Mouse (Mus musculus): Measurements from ENCODE around the gene Hipk4. TPM values are rescaled to one million over a fixed set of nuclear protein-coding genes. Genes with fewer than 3 reads are reported as not detected.

Hipk4 gene
- 0.41 and 0.47 TPM in 2 replicates for polyA plus RNA-seq (2015; fragmentation: Nextera tagmentation; extraction: Ambion mirVana)

DNA sequence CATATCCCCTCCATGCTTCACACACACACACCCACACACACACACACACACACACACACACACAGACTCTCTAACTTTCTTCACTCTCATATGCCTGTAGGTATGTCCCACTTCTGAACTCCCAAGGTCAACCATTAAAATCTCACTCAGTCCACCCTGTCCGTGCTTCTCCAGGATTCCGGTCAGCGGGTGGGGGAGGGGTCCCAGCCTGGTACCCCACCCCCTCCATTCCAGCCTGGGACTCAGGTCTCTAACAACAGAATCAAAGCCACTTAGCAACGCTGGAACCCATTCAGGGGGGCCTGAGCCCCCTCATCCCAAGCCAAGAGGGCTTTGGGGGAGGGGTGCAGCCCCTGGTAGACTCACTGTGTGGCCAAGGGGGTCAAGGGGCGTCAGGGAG is at the start of gene Hipk4:
TSS of gene Hipk4 (plus strand) at position 301 of the 400 bp plus-strand sequence.

DNA sequence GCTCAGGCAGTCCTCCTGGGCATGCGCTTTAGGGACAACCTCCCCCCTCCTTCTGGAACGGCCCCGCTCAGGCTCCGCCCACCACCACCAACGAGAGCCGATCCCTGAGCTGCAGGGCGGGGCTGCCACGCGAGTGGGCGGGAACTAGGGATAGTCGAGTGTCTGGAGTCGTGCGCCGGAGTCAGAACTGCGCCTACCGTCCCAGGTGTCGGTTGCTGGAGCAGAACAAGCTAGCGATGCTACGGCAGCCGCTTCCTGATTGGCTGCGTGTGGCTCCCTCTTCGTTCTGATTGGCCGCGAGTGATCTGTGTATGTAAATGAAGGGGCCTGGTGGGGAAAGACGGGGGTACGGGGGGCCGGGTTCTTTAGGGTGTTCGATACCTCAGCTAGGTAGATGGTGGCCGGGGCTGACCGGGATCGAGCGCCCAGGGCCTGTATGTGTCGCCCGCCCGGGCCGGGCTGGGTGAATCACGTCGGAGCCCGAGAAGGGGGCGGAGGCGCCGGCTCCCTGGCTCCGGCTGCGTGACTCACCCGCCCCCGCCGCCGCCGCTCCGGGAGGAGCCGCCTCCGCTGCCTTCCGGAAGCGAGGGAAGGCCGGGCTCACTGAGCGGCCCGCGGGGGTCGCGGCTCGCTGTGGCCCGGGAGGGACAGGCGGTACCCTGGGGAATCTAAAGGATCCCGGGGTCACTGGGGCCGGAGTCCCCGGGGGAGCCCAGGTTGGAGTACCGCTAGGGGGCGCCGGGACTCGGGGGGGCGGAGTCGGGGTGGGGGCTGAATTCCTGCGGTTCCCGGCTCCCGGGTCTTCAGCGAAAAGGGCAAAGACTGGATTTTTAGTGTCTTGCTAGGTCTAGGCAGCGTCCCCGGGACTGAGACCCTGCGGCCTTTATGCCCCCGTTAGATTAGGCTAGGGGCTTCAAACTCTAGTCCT is 36.0 kb upstream of the Hipk4 start, which contains the start of gene Sertad1:
TSS of gene Sertad1 (plus strand) at position 141 of the 928 bp plus-strand sequence.

DNA sequence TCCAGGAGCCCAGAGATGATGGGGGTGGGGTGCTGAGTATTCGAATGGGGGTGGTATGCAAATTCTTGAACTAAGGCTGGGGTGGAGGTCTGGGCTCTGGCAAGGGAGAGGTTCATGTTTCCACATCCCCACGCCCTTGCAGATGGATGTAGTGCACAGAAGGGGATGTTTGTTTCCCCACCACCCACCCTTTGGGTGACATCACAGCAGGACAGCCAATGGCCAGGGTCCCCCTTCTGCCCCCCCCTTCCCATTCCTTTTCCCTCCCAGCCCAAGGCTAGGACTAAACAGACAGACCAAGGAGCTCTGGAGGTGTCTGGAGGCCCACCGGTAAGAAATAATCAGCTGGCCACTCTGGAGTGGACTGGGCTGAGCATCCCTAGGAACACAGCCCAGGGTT is 24.0 kb upstream of the Hipk4 start, which contains the start of gene Prx:
TSS of gene Prx (plus strand) at position 289 of the 400 bp plus-strand sequence.

DNA sequence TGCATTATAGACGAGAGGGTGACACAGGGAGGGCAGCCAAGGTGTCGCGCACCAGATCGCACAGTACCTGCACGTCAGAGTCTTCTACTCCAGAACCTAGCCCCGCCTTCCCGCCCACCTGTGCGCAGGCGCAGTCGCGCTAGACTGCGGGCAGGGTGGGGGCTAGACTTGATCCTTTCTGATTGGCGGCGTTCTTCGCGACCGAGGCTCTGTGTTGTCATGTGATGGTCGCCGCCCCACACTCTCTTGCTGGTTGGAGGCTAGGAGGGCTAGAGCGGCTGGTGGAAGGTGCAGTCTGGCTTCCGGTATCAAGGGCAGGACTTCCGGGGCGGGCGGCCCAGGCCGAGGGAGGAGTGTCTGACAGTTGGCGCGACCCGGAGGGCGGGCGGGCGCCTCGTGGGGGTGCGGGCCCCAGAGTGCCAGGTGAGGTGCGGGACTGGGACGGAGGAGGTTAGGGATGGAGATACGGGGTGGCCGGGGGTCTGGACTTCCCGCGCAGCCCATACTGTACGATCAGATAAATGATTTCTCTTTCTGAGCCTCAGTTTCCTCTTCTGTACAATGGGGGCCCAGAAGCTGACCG is 30.0 kb downstream of the Hipk4 start, which contains the start of the genes Pld3 and 2310022A10Rik:
TSS of gene Pld3 (minus strand) at position 288 of the 583 bp plus-strand sequence.
TSS of gene 2310022A10Rik (plus strand) at position 303 of the 583 bp plus-strand sequence.

Other genes starting within 250 kb of the Hipk4 start
- gene Ltbp4, start 185.6 kb upstream of the Hipk4 start, polyA plus RNA-seq (2015; fragmentation: Nextera tagmentation; extraction: Ambion mirVana), result 60.1 and 82.7 TPM in 2 replicates
- gene Shkbp1, start 167.2 kb upstream of the Hipk4 start, polyA plus RNA-seq (2015; fragmentation: Nextera tagmentation; extraction: Ambion mirVana), result 26.0 and 29.5 TPM in 2 replicates
- 0.32 TPM in 1 of 2 replicates, not detected in the other for gene Gm20479, start 165.8 kb upstream of the Hipk4 start, polyA plus RNA-seq (2015; fragmentation: Nextera tagmentation; extraction: Ambion mirVana)
- gene Sptbn4, start 75.6 kb upstream of the Hipk4 start, polyA plus RNA-seq (2015; fragmentation: Nextera tagmentation; extraction: Ambion mirVana), result 0.23 and 0.32 TPM in 2 replicates
- gene Blvrb, start 75.3 kb upstream of the Hipk4 start, polyA plus RNA-seq (2015; fragmentation: Nextera tagmentation; extraction: Ambion mirVana), result 895 and 1,052 TPM in 2 replicates
- 29.5 and 31.1 TPM in 2 replicates for gene Sertad3, start 49.5 kb upstream of the Hipk4 start, polyA plus RNA-seq (2015; fragmentation: Nextera tagmentation; extraction: Ambion mirVana)
- 20.9 and 25.9 TPM in 2 replicates for gene Sertad1, start 36.4 kb upstream of the Hipk4 start, polyA plus RNA-seq (2015; fragmentation: Nextera tagmentation; extraction: Ambion mirVana)
- gene Prx, start 23.9 kb upstream of the Hipk4 start, polyA plus RNA-seq (2015; fragmentation: Nextera tagmentation; extraction: Ambion mirVana), result 1.2 and 1.3 TPM in 2 replicates
- 58.0 and 62.8 TPM in 2 replicates for gene Pld3, start 30.0 kb downstream of the Hipk4 start, polyA plus RNA-seq (2015; fragmentation: Nextera tagmentation; extraction: Ambion mirVana)
- gene 2310022A10Rik, start 30.0 kb downstream of the Hipk4 start, polyA plus RNA-seq (2015; fragmentation: Nextera tagmentation; extraction: Ambion mirVana), result 19.0 and 20.5 TPM in 2 replicates
- 30.8 and 37.9 TPM in 2 replicates for gene Akt2, start 68.3 kb downstream of the Hipk4 start, polyA plus RNA-seq (2015; fragmentation: Nextera tagmentation; extraction: Ambion mirVana)
- not detected in 2 replicates for gene Ttc9b, start 130.6 kb downstream of the Hipk4 start, polyA plus RNA-seq (2015; fragmentation: Nextera tagmentation; extraction: Ambion mirVana)
- gene Map3k10, start 151.3 kb downstream of the Hipk4 start, polyA plus RNA-seq (2015; fragmentation: Nextera tagmentation; extraction: Ambion mirVana), result 2.3 and 3.5 TPM in 2 replicates
- 1.4 and 2.1 TPM in 2 replicates for gene Zfp607b, start 166.1 kb downstream of the Hipk4 start, polyA plus RNA-seq (2015; fragmentation: Nextera tagmentation; extraction: Ambion mirVana)
- 5.5 and 6.4 TPM in 2 replicates for gene Zfp60, start 208.1 kb downstream of the Hipk4 start, polyA plus RNA-seq (2015; fragmentation: Nextera tagmentation; extraction: Ambion mirVana)

Data from spleen, postnatal 0 days (tissue).